Mouse (Mus musculus): Measurements from ENCODE around the gene Dgkh. TPM values are rescaled to one million over a fixed set of nuclear protein-coding genes. Genes with fewer than 3 reads are reported as not detected.
A peak's percentile ranks its signal among the peaks of the same experiment; 100 is the strongest.

Gene Dgkh
- total RNA-seq, 2 experiments from 2014 or later: 0.23 TPM; not detected in 1

- ATAC-seq (replicated peaks; ENCODE audit: low FRiP score, low TSS enrichment, poor library complexity, severe bottlenecking): no peak
Measured at GRCm38 (mm10) chr14:78686701-78687100, 45.9 kb downstream of the Dgkh start.

GRCm38 (mm10) chr14:78684171-78684570 lies 48.4 kb downstream of the Dgkh start:
- ATAC-seq (replicated peaks; ENCODE audit: low FRiP score, low TSS enrichment, poor library complexity, severe bottlenecking): no peak

GRCm38 (mm10) chr14:78678981-78679380 lies 53.6 kb downstream of the Dgkh start:
- ATAC-seq (replicated peaks; ENCODE audit: low FRiP score, low TSS enrichment, poor library complexity, severe bottlenecking): no peak

- ATAC-seq (replicated peaks; ENCODE audit: low FRiP score, low TSS enrichment, poor library complexity, severe bottlenecking): no peak
Measured at GRCm38 (mm10) chr14:78677852-78678588, 54.6 kb downstream of the Dgkh start.

- ATAC-seq (replicated peaks; ENCODE audit: low FRiP score, low TSS enrichment, poor library complexity, severe bottlenecking): no peak
Measured at GRCm38 (mm10) chr14:78676457-78676856, 56.1 kb downstream of the Dgkh start.

- ATAC-seq (replicated peaks; ENCODE audit: low FRiP score, low TSS enrichment, poor library complexity, severe bottlenecking): no peak
Measured at GRCm38 (mm10) chr14:78674606-78675005, 58.0 kb downstream of the Dgkh start.

- ATAC-seq (replicated peaks; ENCODE audit: low FRiP score, low TSS enrichment, poor library complexity, severe bottlenecking): no peak
Measured at GRCm38 (mm10) chr14:78669986-78670385, 62.6 kb downstream of the Dgkh start.

- ATAC-seq (replicated peaks; ENCODE audit: low FRiP score, low TSS enrichment, poor library complexity, severe bottlenecking): peak; percentile 87
Measured at GRCm38 (mm10) chr14:78668291-78668690, 64.3 kb downstream of the Dgkh start.

GRCm38 (mm10) chr14:78667763-78668162 lies 64.8 kb downstream of the Dgkh start:
- ATAC-seq (replicated peaks; ENCODE audit: low FRiP score, low TSS enrichment, poor library complexity, severe bottlenecking): no peak

- ATAC-seq (replicated peaks; ENCODE audit: low FRiP score, low TSS enrichment, poor library complexity, severe bottlenecking): no peak
Measured at GRCm38 (mm10) chr14:78662641-78663040, 69.9 kb downstream of the Dgkh start.

GRCm38 (mm10) chr14:78661462-78661861 lies 71.1 kb downstream of the Dgkh start:
- ATAC-seq (replicated peaks; ENCODE audit: low FRiP score, low TSS enrichment, poor library complexity, severe bottlenecking): no peak

GRCm38 (mm10) chr14:78658697-78659096 lies 73.9 kb downstream of the Dgkh start:
- ATAC-seq (replicated peaks; ENCODE audit: low FRiP score, low TSS enrichment, poor library complexity, severe bottlenecking): no peak

GRCm38 (mm10) chr14:78656832-78657626 lies 75.5 kb downstream of the Dgkh start:
- ATAC-seq (replicated peaks; ENCODE audit: low FRiP score, low TSS enrichment, poor library complexity, severe bottlenecking): no peak

- ATAC-seq (replicated peaks; ENCODE audit: low FRiP score, low TSS enrichment, poor library complexity, severe bottlenecking): no peak
Measured at GRCm38 (mm10) chr14:78654939-78655556, 77.5 kb downstream of the Dgkh start.

- no peak for ATAC-seq (replicated peaks; ENCODE audit: low FRiP score, low TSS enrichment, poor library complexity, severe bottlenecking)
Measured at GRCm38 (mm10) chr14:78654196-78654595, 78.4 kb downstream of the Dgkh start.

- ATAC-seq (replicated peaks; ENCODE audit: low FRiP score, low TSS enrichment, poor library complexity, severe bottlenecking): no peak
Measured at GRCm38 (mm10) chr14:78653333-78653732, 79.2 kb downstream of the Dgkh start.

- ATAC-seq (replicated peaks; ENCODE audit: low FRiP score, low TSS enrichment, poor library complexity, severe bottlenecking): no peak
Measured at GRCm38 (mm10) chr14:78651696-78652095, 80.9 kb downstream of the Dgkh start.

GRCm38 (mm10) chr14:78650379-78651095 lies 82.0 kb downstream of the Dgkh start:
- ATAC-seq (replicated peaks; ENCODE audit: low FRiP score, low TSS enrichment, poor library complexity, severe bottlenecking): no peak

- no peak for ATAC-seq (replicated peaks; ENCODE audit: low FRiP score, low TSS enrichment, poor library complexity, severe bottlenecking)
Measured at GRCm38 (mm10) chr14:78649525-78650274, 82.9 kb downstream of the Dgkh start.
